Mouse (Mus musculus): Measurements from ENCODE around the gene Usp6nl.

DNA sequence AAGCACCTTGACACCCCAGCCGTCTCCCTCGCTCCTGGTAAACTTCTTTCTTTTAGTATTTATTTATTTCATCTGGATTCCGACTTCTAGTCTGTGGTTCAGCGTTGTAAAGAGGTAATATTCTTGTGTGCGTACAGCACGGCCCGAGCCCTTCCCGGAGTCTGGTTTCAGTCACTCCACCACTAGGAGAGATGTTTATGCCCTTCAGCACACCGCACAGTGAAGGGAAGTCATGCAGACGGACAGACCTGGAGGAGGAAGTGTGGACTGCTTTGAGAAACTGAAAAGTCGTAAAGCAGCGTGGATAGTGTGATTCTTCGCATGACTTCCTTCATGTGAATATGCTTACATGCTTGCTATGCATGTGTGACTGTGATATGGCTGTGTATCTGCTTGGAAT is 40.7 kb downstream of the Usp6nl start:
- TF ChIP-seq CTCF (IDR thresholded peaks at IDR 0.05; ENCODE audit: borderline replicate concordance, extremely low read depth, insufficient read depth, insufficient read length) (no peak), POLR2A (IDR thresholded peaks at IDR 0.05; ENCODE audit: borderline replicate concordance, extremely low read depth, insufficient read depth, insufficient read length, poor library complexity, severe bottlenecking) (no peak)
